Mouse (Mus musculus): ENCODE data around the gene Ano10. TPM values are rescaled to one million over a fixed set of nuclear protein-coding genes. Genes with fewer than 3 reads are reported as not detected.
"Not testable (repeated sequence)": the region's sequence is repeated elsewhere in the genome, so short reads cannot be mapped to it uniquely, and the experiment has no call there.

Ano10 gene
- polyA plus RNA-seq, 1 experiment from 2014 or later: 23.5 TPM

GRCm38 (mm10) chr9:122177256-122178220 lies 116.7 kb downstream of the Ano10 start:
- Histone ChIP-seq H3K4me1 (replicated peaks) (peaks cover 42% of the 10 kb centered on the region), H3K4me3 (no peak overlapping the region), H3K27ac (peak overlapping the region; percentile 27), H3K27me3 (no peaks in the 10 kb centered on the region), H3K4me2 (no peak overlapping the region), H3K36me3 (no peaks in the 10 kb centered on the region), H3K9ac (no peak overlapping the region), H3K9me3 (replicated peaks) (no peaks in the 10 kb centered on the region)
- WGBS: 65% methylated on average over 7 of the region's 7 CpGs
- no peak for ATAC-seq (replicated peaks; ENCODE audit: insufficient number of reproducible peaks, insufficient read depth, low FRiP score, low read depth)

DNA sequence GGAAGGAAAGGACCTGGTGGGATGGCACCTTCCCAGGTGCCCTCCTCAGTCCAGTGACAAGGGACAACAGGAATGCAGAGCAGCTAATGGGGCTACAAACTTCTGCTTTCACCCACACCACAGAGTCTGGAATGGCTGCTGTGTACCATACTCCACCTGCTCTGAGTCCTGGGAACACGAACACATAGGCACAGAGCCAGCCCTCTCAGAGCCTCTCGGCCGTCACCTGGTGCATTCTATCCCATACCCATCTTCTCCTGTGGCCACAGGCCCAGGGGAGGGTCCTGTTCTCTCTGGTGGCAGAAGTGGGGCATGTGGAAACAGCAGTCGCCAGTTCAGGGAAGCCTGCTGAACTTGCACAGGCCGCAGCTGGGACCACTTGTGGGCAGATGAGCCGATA lies 119.5 kb downstream of the Ano10 start:
- no peak overlapping the region for H3K4me3 ChIP-seq
- WGBS: 82% methylated on average over 6 of the region's 6 CpGs
- H3K27ac ChIP-seq: no peak overlapping the region
- ATAC-seq (replicated peaks; ENCODE audit: insufficient number of reproducible peaks, insufficient read depth, low FRiP score, low read depth): no peak
- H3K9ac ChIP-seq: no peak overlapping the region
- peaks cover 42% of the 10 kb centered on the region for H3K4me1 ChIP-seq (replicated peaks)
- no peak overlapping the region for H3K4me2 ChIP-seq
- peaks cover 9% of the 10 kb centered on the region; the same call in 1 of the 2 replicates for H3K36me3 ChIP-seq
- no peaks in the 10 kb centered on the region for H3K27me3 ChIP-seq
- no peaks in the 10 kb centered on the region for H3K9me3 ChIP-seq (replicated peaks)

GRCm38 (mm10) chr9:122173405-122174233 lies 120.6 kb downstream of the Ano10 start:
- Histone ChIP-seq H3K27me3 (no peaks in the 10 kb centered on the region), H3K36me3 (peaks cover 11% of the 10 kb centered on the region; the same call in 1 of the 2 replicates), H3K4me1 (replicated peaks) (peaks cover 36% of the 10 kb centered on the region), H3K27ac (peak overlapping the region; percentile 48), H3K4me2 (no peak overlapping the region), H3K9me3 (replicated peaks) (no peaks in the 10 kb centered on the region), H3K4me3 (no peak overlapping the region), H3K9ac (no peak overlapping the region)
- ATAC-seq (replicated peaks; ENCODE audit: insufficient number of reproducible peaks, insufficient read depth, low FRiP score, low read depth): no peak
- WGBS: 62% methylated on average over 9 of the region's 9 CpGs

- Histone ChIP-seq H3K36me3 (peaks cover 11% of the 10 kb centered on the region; the same call in 1 of the 2 replicates), H3K27me3 (no peaks in the 10 kb centered on the region), H3K4me1 (replicated peaks) (peaks cover 27% of the 10 kb centered on the region), H3K4me3 (no peak overlapping the region), H3K4me2 (no peak overlapping the region), H3K9me3 (replicated peaks) (no peaks in the 10 kb centered on the region), H3K9ac (no peak overlapping the region), H3K27ac (no peak overlapping the region)
- 86% methylated on average over 11 of the region's 11 CpGs for WGBS
- ATAC-seq (replicated peaks; ENCODE audit: insufficient number of reproducible peaks, insufficient read depth, low FRiP score, low read depth): no peak
Measured at GRCm38 (mm10) chr9:122172612-122173186, 121.5 kb downstream of the Ano10 start.

- no peak overlapping the region for H3K4me3 ChIP-seq
- H3K27me3 ChIP-seq: no peaks in the 10 kb centered on the region
- H3K4me1 ChIP-seq (replicated peaks): peaks cover 18% of the 10 kb centered on the region
- H3K27ac ChIP-seq: no peak overlapping the region
- ATAC-seq (replicated peaks; ENCODE audit: insufficient number of reproducible peaks, insufficient read depth, low FRiP score, low read depth): no peak
- WGBS: 86% methylated on average over 6 of the region's 6 CpGs
- no peaks in the 10 kb centered on the region for H3K9me3 ChIP-seq (replicated peaks)
- no peak overlapping the region for H3K4me2 ChIP-seq
- H3K9ac ChIP-seq: no peak overlapping the region
- peaks cover 30% of the 10 kb centered on the region for H3K36me3 ChIP-seq
Measured at GRCm38 (mm10) chr9:122169901-122170300, 124.3 kb downstream of the Ano10 start.

GRCm38 (mm10) chr9:122167719-122168118 lies 126.5 kb downstream of the Ano10 start:
- H3K36me3 ChIP-seq: peaks cover 48% of the 10 kb centered on the region

DNA sequence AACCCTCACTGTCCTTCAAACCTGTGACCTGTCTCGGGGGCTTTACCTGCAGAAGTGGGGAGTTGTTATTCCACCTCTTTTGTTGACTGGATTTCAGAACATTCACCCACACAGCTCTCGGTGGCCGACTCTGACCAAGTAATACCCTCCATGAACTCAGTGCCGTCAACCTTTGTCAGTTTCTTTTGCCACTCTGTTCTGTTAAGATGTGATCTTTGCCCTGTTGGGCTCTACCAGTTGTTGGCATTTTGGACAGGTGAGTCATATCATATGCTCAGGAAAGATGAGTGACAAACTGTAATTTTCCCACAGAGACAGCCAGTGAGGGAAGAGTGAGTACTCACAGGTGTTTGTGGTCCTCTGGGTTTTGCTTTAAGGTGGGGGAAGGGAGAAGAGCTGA lies 129.7 kb downstream of the Ano10 start:
- Histone ChIP-seq H3K4me2 (no peak overlapping the region), H3K4me1 (replicated peaks) (no peaks in the 10 kb centered on the region), H3K4me3 (no peak overlapping the region), H3K27ac (no peak overlapping the region), H3K9me3 (replicated peaks) (no peaks in the 10 kb centered on the region), H3K36me3 (peaks cover 49% of the 10 kb centered on the region), H3K9ac (no peak overlapping the region), H3K27me3 (no peaks in the 10 kb centered on the region)
- WGBS: 92% methylated on average over 4 of the region's 4 CpGs
- ATAC-seq (replicated peaks; ENCODE audit: insufficient number of reproducible peaks, insufficient read depth, low FRiP score, low read depth): no peak

More at GRCm38 (mm10) chr9:122167719-122168118, 126.5 kb downstream of the Ano10 start:
- H3K9me3 ChIP-seq (replicated peaks); H3K4me2 ChIP-seq; H3K27ac ChIP-seq; H3K9ac ChIP-seq; H3K4me1 ChIP-seq (replicated peaks); H3K4me3 ChIP-seq; ATAC-seq (replicated peaks; ENCODE audit: insufficient number of reproducible peaks, insufficient read depth, low FRiP score, low read depth); H3K27me3 ChIP-seq: not testable (repeated sequence)
- 66% methylated on average over 5 of the region's 5 CpGs for WGBS

GRCm38 (mm10) chr9:122157079-122157441 lies 137.2 kb downstream of the Ano10 start:
- no peak for ATAC-seq (replicated peaks; ENCODE audit: insufficient number of reproducible peaks, insufficient read depth, low FRiP score, low read depth)
- H3K36me3 ChIP-seq: peaks cover 18% of the 10 kb centered on the region
- 92% methylated on average over 14 of the region's 14 CpGs for WGBS

GRCm38 (mm10) chr9:122156389-122157078 lies 137.7 kb downstream of the Ano10 start:
- ATAC-seq (replicated peaks; ENCODE audit: insufficient number of reproducible peaks, insufficient read depth, low FRiP score, low read depth): no peak
- Histone ChIP-seq H3K27ac (no peak overlapping the region), H3K4me1 (replicated peaks) (peaks cover 33% of the 10 kb centered on the region), H3K27me3 (no peaks in the 10 kb centered on the region), H3K4me3 (no peak overlapping the region), H3K4me2 (no peak overlapping the region), H3K9ac (no peak overlapping the region), H3K36me3 (peaks cover 18% of the 10 kb centered on the region), H3K9me3 (replicated peaks) (no peaks in the 10 kb centered on the region)
- WGBS: 85% methylated on average over 5 of the region's 5 CpGs

More at GRCm38 (mm10) chr9:122157079-122157441, 137.2 kb downstream of the Ano10 start:
- H3K27me3 ChIP-seq: no peaks in the 10 kb centered on the region
- no peaks in the 10 kb centered on the region for H3K9me3 ChIP-seq (replicated peaks)
- no peak overlapping the region for H3K9ac ChIP-seq
- H3K4me3 ChIP-seq: no peak overlapping the region
- peaks cover 30% of the 10 kb centered on the region for H3K4me1 ChIP-seq (replicated peaks)
- no peak overlapping the region for H3K27ac ChIP-seq
- no peak overlapping the region for H3K4me2 ChIP-seq

DNA sequence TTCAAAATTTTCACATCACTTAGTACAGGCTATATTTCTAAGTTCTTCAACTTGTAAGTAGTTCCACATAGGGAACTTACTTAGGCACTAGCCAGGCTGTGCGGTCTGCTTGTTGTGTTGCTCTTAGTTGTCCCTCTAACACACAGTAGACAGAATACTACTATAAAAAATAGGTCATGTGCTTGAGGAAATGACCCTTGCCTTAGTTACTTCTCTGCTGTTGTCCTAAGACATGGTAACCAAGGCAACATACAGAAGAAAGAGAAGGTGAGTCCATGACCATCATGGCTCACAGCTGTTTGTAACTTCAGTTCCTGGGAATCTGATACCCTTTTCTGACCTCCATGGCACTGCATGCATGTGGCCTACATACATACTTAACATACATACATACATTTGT lies 139.0 kb downstream of the Ano10 start:
- Histone ChIP-seq H3K9ac (no peak overlapping the region), H3K4me2 (no peak overlapping the region), H3K36me3 (peaks cover 7% of the 10 kb centered on the region; the same call in 1 of the 2 replicates), H3K4me1 (replicated peaks) (peaks cover 34% of the 10 kb centered on the region), H3K9me3 (replicated peaks) (no peaks in the 10 kb centered on the region), H3K27ac (no peak overlapping the region), H3K4me3 (no peak overlapping the region), H3K27me3 (no peaks in the 10 kb centered on the region)
- 97% methylated on average over 1 of the region's 1 CpGs for WGBS
- ATAC-seq (replicated peaks; ENCODE audit: insufficient number of reproducible peaks, insufficient read depth, low FRiP score, low read depth): no peak
